Mouse (Mus musculus) spleen, postnatal 36 days (tissue): ENCODE measurements around the gene Ccdc92b.
"Not testable (repeated sequence)": the region's sequence is repeated elsewhere in the genome, so short reads cannot be mapped to it uniquely, and the experiment has no call there.

ENCODE experiments used
- DNase-seq, 2 experiments: peaks; one replicate each; pipeline ENCODE4 v3.0.0; 2022; ENCODE audit warnings: low spot score in 2 of 2, mixed read lengths in 1 of 2

Ccdc92b gene

GRCm38 (mm10) chr11:74619201-74619955 lies at the start of gene Ccdc92b:
Gene Ccdc92b (plus strand): TSS chr11:74619605.
- DNase-seq: peak; percentile 54 to 60

- DNase-seq: no peak
Measured at GRCm38 (mm10) chr11:74569735-74570134, 49.7 kb upstream of the Ccdc92b start.

DNA sequence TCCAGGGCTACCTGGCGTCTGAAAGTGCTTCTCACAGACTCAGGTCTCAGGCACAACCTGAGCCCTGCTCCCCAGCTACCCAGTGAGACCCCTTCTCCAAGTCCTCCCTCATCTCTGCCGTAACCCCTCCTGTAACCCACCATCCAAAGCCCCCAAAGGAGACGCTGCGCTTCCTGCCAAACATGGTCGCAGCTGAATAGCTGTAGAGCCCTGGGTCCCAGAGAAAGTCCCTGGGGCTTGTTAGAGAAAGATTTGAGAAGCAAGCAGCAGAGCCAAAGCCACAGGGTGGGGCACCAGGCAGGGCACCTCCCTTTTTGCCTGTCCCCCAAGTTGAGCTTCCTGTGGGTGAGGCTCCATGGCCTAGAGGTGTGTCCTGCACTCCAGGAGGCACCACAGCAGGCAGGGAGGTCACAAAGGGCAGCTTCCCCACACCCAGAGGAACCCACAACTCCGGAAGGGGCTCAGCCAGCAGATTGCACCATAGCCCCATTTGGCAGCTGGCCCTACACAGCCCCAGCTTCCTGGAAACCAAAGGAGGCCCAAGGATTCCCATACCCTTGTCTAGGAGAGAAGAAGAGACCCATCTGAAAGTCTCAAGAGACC lies 46.8 kb upstream of the Ccdc92b start:
- peak; percentile 75 to 78 for DNase-seq

GRCm38 (mm10) chr11:74574768-74575434 lies 44.5 kb upstream of the Ccdc92b start:
- DNase-seq: no peak

GRCm38 (mm10) chr11:74575940-74576339 lies 43.5 kb upstream of the Ccdc92b start:
- DNase-seq: peak; percentile 52 to 71

- DNase-seq: peak; percentile 43 to 71
Measured at GRCm38 (mm10) chr11:74577068-74577467, 42.3 kb upstream of the Ccdc92b start.

- not testable (repeated sequence) for DNase-seq
Measured at GRCm38 (mm10) chr11:74581333-74581732, 38.1 kb upstream of the Ccdc92b start.

DNA sequence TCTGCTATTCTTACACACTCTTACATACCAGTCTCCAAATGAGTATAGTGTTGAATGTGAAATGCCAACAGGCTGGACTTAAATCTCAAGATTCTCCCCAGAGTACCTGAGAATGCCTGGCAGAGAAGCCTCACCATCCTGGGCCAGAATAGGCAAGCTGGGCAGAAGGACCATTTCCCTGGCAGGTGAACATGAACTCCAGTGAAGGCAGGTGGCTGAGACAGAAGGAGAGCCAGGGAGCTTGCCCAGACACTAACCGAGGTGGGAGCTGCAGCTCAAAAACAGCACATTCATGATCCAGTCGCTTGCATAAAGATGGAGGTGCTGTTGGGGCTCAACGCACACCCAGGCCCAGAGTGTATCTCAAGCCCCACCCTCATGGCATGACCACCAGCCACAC lies 36.9 kb upstream of the Ccdc92b start:
- no peak for DNase-seq

DNA sequence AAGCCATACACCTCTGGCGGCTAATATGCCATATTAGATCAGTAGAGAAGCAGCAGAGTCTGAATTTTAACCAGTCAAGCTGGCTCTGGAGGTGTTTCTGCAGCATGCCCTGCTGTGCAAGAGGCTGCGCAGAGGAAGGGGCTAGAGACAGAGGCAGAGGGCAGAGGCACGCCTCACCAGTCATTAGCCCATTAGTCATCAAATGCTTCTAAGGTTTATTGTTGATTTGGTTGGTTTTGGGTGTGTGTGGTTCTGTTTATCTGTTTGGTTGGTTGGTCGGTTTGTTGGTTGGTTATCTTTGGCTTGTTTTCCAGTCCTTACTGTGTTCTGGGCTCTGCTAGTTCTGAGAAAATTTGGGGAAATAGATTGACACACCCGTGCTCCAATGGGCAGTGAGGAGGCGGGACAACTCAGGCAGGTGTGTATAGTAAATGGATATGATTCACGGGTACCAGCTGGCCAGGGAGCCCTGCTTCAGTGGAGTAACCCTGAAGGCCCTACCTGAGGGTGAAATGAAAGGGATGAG lies 35.5 kb upstream of the Ccdc92b start:
- no peak for DNase-seq

- DNase-seq: no peak
Measured at GRCm38 (mm10) chr11:74584946-74585723, 34.3 kb upstream of the Ccdc92b start.

DNA sequence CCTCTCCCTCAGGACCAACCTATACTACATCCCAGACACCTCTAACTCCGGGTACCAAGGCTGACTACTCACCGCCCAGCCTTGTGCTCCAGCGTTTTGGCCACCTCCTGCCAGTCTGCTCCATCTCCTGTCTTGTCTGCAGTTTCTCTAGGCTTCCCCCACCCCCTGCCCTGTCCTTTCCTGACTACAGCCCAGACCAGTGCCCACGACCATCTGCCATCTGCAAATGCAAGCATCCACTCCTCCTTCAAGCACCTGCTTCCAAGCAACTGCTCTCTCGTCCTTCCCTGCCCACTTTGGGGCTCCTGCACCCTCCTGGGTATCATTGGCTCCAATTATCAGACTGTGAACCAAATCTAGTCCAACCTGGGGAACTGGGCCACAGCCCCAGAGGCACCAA lies 33.0 kb upstream of the Ccdc92b start:
- DNase-seq: no peak

DNA sequence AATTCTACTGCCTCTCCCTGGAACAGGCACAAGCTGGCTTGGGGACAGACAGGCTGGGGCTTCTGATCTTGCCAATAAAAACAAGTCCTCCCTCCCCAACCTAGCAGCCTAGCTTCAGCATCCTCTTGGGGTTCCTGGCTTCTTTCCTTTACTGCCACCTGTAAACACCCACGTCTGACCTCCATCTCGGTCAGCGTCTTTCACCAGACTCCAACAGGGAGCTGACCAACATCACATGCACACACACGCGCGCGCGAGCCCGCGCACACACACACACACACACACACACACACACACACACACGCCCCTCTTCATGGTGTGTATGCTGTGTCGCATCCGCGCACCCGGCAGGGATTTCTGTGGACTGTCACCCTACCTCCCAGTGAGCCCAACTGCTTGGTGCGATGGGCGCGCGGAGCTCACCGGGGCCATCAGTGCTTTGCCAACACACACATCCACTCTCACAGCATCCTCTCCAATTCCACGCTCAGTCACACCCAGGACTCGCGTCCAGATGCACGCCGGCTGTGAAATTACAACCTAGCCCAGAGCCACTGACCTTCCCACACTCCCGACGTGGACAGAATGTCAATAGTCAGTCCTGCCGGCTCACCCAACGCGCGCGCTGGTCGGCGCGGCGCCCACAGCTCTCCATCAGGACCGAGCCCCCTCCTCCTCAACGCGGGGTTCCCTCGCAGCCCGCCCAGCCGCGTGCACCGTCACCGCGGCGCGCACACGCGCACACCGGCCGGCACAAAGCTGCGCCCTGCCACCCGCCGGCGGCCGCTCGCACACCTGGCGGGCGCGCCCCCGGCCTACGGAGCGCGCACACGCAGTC lies 29.8 kb upstream of the Ccdc92b start:
- no peak for DNase-seq

DNA sequence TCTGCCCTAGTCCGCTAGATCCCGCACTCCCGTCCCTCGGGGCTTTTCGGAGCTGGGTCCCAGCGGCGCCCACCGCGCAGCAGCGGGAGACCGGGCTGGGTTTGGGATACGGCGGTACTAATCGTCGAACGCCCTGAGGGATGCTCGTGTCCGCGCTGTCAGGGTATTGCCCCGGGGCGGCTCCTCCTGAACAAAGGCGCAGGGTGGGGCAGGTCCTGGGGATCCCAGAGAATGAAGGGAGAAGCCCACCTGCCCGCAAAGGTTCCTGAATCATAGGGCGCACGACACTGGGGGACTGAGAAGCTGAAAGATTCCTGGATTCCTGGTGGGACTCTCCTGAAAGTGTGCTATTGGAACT lies 29.2 kb upstream of the Ccdc92b start:
- DNase-seq: no peak

- no peak for DNase-seq
Measured at GRCm38 (mm10) chr11:74590691-74591090, 28.7 kb upstream of the Ccdc92b start.

DNA sequence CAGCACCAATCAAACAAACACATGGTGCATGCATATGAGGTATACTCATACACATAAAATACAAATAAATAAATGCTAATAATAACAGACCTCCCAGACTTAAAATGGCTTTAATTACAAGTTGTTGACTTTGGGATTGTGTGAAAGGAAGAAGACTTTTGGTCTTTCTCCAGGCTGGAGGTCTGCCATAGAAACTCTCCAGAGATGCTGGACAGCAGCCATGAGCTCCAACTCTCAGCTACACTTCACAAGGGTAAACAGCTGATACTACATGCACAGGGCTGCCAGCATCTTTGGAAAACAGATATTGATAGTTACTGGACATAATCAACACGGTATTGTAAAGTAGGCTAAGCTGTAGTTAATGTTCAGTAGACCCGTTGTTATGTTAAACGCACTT lies 27.2 kb upstream of the Ccdc92b start:
- DNase-seq: no peak

GRCm38 (mm10) chr11:74597283-74597989 lies 22.0 kb upstream of the Ccdc92b start:
- DNase-seq: no peak

GRCm38 (mm10) chr11:74597990-74598337 lies 21.4 kb upstream of the Ccdc92b start:
- DNase-seq: no peak

- no peak for DNase-seq
Measured at GRCm38 (mm10) chr11:74602286-74602685, 17.1 kb upstream of the Ccdc92b start.

DNA sequence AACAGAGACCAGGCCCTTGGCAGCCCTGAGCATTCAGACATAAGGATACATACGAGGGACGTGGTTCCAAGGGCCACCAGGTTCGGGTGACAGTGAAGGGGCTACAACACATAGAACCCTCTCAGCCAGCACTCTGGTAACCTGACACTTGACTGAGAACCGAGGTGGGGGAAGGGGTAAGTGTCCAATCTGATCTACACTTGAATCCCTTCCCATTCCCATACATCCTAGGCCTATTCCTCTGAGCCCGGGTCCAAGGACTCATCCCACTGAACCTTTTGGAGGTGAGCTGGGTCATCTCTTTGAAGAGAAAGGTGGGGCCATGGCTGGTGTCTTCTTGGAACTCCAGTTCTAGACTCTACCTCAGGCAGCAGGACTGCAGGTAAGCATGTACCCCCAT lies 9.3 kb upstream of the Ccdc92b start:
- DNase-seq: no peak

DNA sequence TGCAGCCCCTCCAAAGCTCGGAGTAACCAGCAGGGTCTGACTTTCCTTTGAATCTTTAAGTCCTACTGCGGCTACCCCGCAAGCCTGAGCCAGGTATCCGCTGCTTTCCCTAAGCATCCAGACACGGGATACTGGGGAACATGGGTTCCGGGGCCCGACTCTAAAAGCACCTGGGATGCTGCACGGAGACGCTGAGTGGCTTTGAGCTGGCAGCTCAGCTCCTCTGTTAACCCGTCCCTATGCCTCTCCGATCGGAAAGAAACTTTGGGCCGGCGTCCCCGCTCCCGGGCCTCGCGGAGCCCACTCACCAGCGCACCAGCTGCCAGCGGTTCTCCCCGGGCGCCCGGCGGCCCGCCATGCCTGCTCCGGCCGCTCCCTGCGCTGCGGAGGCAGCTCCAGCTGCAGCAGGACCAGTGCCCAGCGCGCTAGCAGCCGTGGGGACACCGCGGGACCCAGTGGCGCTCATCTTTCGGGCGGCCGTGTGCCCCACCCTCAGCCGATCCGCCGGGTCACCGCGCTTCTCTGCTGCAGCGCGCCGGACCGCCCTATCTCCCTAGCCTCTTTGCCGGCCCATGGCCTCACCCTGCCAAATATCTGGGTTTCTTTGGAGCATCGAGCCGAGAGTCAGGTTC lies 8.7 kb upstream of the Ccdc92b start, which contains the start of gene Rap1gap2:
Rap1gap2 (minus strand) TSS at position 371 of the 632 bp plus-strand sequence.
- DNase-seq: no peak
